ENCODE assay signal across 29 mouse cellular contexts in genomic region chr1:159796021-159796420, GRCm38 (mm10).
"Had no signal": no experiment of that assay in that cellular context is flagged by ENCODE, and none has a peak within 500 bp of the region (broad histone marks: within the 10 kb centered on the region; RNA-seq: fewer than 3 reads in every experiment).

No protein-coding gene starts in this region.

- H3K27ac ChIP-seq: embryonic facial prominence, embryonic 10.5 days; embryonic facial prominence, embryonic 12.5 days; embryonic facial prominence, embryonic 13.5 days; embryonic facial prominence, embryonic 15.5 days; forebrain, embryonic 10.5 days; forebrain, embryonic 12.5 days; forebrain, embryonic 13.5 days; forebrain, embryonic 15.5 days; gastrocnemius, adult 2 months; heart, adult 2 months; heart, embryonic 10.5 days had no signal

- ATAC-seq: forebrain, embryonic 13.5 days; forebrain, embryonic 14.5 days; forebrain, embryonic 15.5 days; forebrain, embryonic 16.5 days; forebrain, postnatal 0 days had no signal

- H3K4me2 ChIP-seq: embryonic facial prominence, embryonic 12.5 days; embryonic facial prominence, embryonic 13.5 days; embryonic facial prominence, embryonic 15.5 days; forebrain, embryonic 12.5 days; forebrain, embryonic 13.5 days; forebrain, embryonic 15.5 days had no signal

- H3K9ac ChIP-seq: embryonic facial prominence, embryonic 12.5 days; embryonic facial prominence, embryonic 13.5 days; embryonic facial prominence, embryonic 15.5 days; forebrain, embryonic 12.5 days; forebrain, embryonic 13.5 days; forebrain, embryonic 15.5 days; forebrain, postnatal 0 days had no signal

- H3K4me3 ChIP-seq: embryonic facial prominence, embryonic 10.5 days; embryonic facial prominence, embryonic 12.5 days; embryonic facial prominence, embryonic 13.5 days; embryonic facial prominence, embryonic 15.5 days; erythroblast, embryonic 14.5 days; forebrain, embryonic 10.5 days; forebrain, embryonic 12.5 days; forebrain, embryonic 13.5 days; forebrain, embryonic 15.5 days; gastrocnemius, adult 2 months; heart, adult 2 months; heart, embryonic 10.5 days had no signal

- H3K27me3 ChIP-seq: embryonic facial prominence, embryonic 12.5 days; embryonic facial prominence, embryonic 13.5 days; embryonic facial prominence, embryonic 15.5 days; forebrain, embryonic 12.5 days; forebrain, embryonic 13.5 days; forebrain, embryonic 15.5 days had no signal

- H3K4me1 ChIP-seq: embryonic facial prominence, embryonic 10.5 days; embryonic facial prominence, embryonic 12.5 days; embryonic facial prominence, embryonic 13.5 days; embryonic facial prominence, embryonic 15.5 days; forebrain, embryonic 10.5 days; forebrain, embryonic 12.5 days; forebrain, embryonic 13.5 days; forebrain, embryonic 15.5 days; heart, embryonic 10.5 days had no signal

- DNase-seq: cerebellum, adult 8-10 months; cerebellum, adult 9-10 months; cerebellum, adult 9-11 months; cerebellum, postnatal 10 days; cerebellum, postnatal 14 days; cerebellum, postnatal 25 days; cerebellum, postnatal 36 days; embryo, embryonic 11 days; forebrain, postnatal 0 days; gastrocnemius, adult 2 months; gastrocnemius, postnatal 10 days; gastrocnemius, postnatal 14 days; gastrocnemius, postnatal 25 days; gastrocnemius, postnatal 36 days; heart, adult 11 months; heart, adult 18-20 months; heart, adult 2 months had no signal

- H3K9me3 ChIP-seq: embryonic facial prominence, embryonic 10.5 days; embryonic facial prominence, embryonic 12.5 days; embryonic facial prominence, embryonic 13.5 days; embryonic facial prominence, embryonic 15.5 days; forebrain, embryonic 10.5 days; forebrain, embryonic 12.5 days; forebrain, embryonic 13.5 days; forebrain, embryonic 15.5 days; heart, embryonic 10.5 days had no signal

- H3K36me3 ChIP-seq: embryonic facial prominence, embryonic 10.5 days; embryonic facial prominence, embryonic 12.5 days; embryonic facial prominence, embryonic 13.5 days; embryonic facial prominence, embryonic 15.5 days; forebrain, embryonic 10.5 days; forebrain, embryonic 12.5 days; forebrain, embryonic 15.5 days; heart, embryonic 10.5 days had no signal
